In genomic region chr11:23762635-23763034, GRCm38 (mm10) we compare ENCODE assay signal across 22 mouse cellular contexts. TPM values are rescaled to one million over a fixed set of nuclear protein-coding genes. Genes with fewer than 3 reads are reported as not detected.
DNase-seq lines count a peak whose midpoint lies in the region; ATAC-seq and TF ChIP-seq lines count a peak whose summit lies in the region.
"Had no signal": no experiment of that assay in that cellular context is flagged by ENCODE, and none has a peak within 500 bp of the region (broad histone marks: within the 10 kb centered on the region; RNA-seq: fewer than 3 reads in every experiment).

No protein-coding gene starts in this region.

- peak; percentile 39 to 49; a peak in 2 of 4 replicates for ATAC-seq in hematopoietic stem cell, adult 5-6 weeks (replicated peaks in 1 of 2; ENCODE audit: insufficient read depth in 1 of 2, low FRiP score in 2 of 2, low TSS enrichment in 1 of 2, low read depth in 1 of 2, poor library complexity in 2 of 2, severe bottlenecking in 2 of 2)
- ATAC-seq in monocyte, adult 5-6 weeks (replicated peaks; ENCODE audit: insufficient number of reproducible peaks, low FRiP score, low TSS enrichment, poor library complexity, severe bottlenecking), result peak; percentile 70; the same call in 1 of the 2 replicates
- no peak for ATAC-seq in CD4-positive, CD25-positive, alpha-beta regulatory T cell, adult 4 months
- ATAC-seq in activated CD4-positive, CD25-positive, alpha-beta regulatory T cell, adult 4 months, result no peak
- ATAC-seq: forebrain, embryonic 13.5 days; forebrain, embryonic 16.5 days had no signal

- no peaks in the 10 kb centered on the region for H3K9me3 ChIP-seq in limb, embryonic 10.5 days (replicated peaks)
- H3K9me3 ChIP-seq: forebrain, embryonic 10.5 days; forebrain, embryonic 13.5 days; G1E had no signal

- no peaks in the 10 kb centered on the region for H3K36me3 ChIP-seq in limb, embryonic 10.5 days
- H3K36me3 ChIP-seq: forebrain, embryonic 10.5 days; G1E had no signal

- H3K27me3 ChIP-seq in limb, embryonic 10.5 days (ENCODE audit: low read depth, poor library complexity, severe bottlenecking), result no peaks in the 10 kb centered on the region
- H3K27me3 ChIP-seq: forebrain, embryonic 13.5 days had no signal

- H3K27ac ChIP-seq in bone marrow macrophage, adult 2 months (ENCODE audit: insufficient read depth, low read depth, low read length), result peak overlapping the region; percentile 60
- no peak overlapping the region for H3K27ac ChIP-seq in limb, embryonic 10.5 days
- H3K27ac ChIP-seq: forebrain, embryonic 10.5 days; forebrain, embryonic 13.5 days; hindbrain, embryonic 14.5 days had no signal

- no peak for DNase-seq in limb, embryonic 10.5 days (ENCODE audit: low spot score)
- DNase-seq: adrenal gland, postnatal 10 days; adrenal gland, postnatal 36 days; cerebellum, adult 11 months; cerebellum, adult 2 months; cerebellum, adult 9-11 months; cerebellum, postnatal 25 days; gastrocnemius, postnatal 10 days; gastrocnemius, postnatal 36 days; heart, adult 11 months; heart, postnatal 36 days; kidney, adult 11 months had no signal

- peaks cover 18% of the 10 kb centered on the region for H3K4me1 ChIP-seq in bone marrow macrophage, adult 2 months (ENCODE audit: control insufficient read depth, insufficient read depth, low read length)
- no peaks in the 10 kb centered on the region for H3K4me1 ChIP-seq in limb, embryonic 10.5 days
- H3K4me1 ChIP-seq: forebrain, embryonic 10.5 days; forebrain, embryonic 13.5 days had no signal

- H3K4me3 ChIP-seq in bone marrow macrophage, adult 2 months (ENCODE audit: insufficient read depth, low read length), result no peak overlapping the region
- no peak overlapping the region for H3K4me3 ChIP-seq in limb, embryonic 10.5 days
- H3K4me3 ChIP-seq: forebrain, embryonic 10.5 days; forebrain, embryonic 13.5 days had no signal

- TF ChIP-seq CTCF in bone marrow macrophage, adult 2 months (IDR thresholded peaks at IDR 0.05; ENCODE audit: low read depth, low read length), result no peak

- WGBS in limb, embryonic 10.5 days, result 89% methylated on average over 2 of the region's 2 CpGs

- no peak for TF ChIP-seq POLR2A in bone marrow macrophage, adult 2 months (IDR thresholded peaks at IDR 0.05; ENCODE audit: borderline replicate concordance, low read depth, low read length)

RNA-seq across cellular contexts. Expression of gene Rel, which starts 8.1 kb away (rescaled TPM):
- polyA plus RNA-seq in bone marrow macrophage, adult 2 months (2012; ENCODE audit: insufficient read depth, insufficient read length, missing spikeins), result 26.6 and 26.7 TPM in 2 replicates
- total RNA-seq in hematopoietic stem cell, adult 5-6 weeks (2017), result 18.4 and 25.6 TPM in 2 replicates
- total RNA-seq in monocyte, adult 5-6 weeks (2017), result 66.8 to 77.1 TPM (median 69.6 TPM) in 3 replicates
- 0.94 and 0.96 TPM in 2 replicates for polyA plus RNA-seq in limb, embryonic 10.5 days (2016; fragmentation: Nextera tagmentation; extraction: Ambion mirVana)
- polyA plus RNA-seq in CD4-positive, CD25-positive, alpha-beta regulatory T cell, adult 4 months (2017; shearing (Covaris generic)), result 10 to 100 TPM; 24.2 to 25.8 TPM
- polyA plus RNA-seq in activated CD4-positive, CD25-positive, alpha-beta regulatory T cell, adult 4 months (2017; shearing (Covaris generic)), result 10 to 100 TPM; 19.5 to 23.8 TPM

Comparison
In these comparisons a context has a peak if more than half of its experiments do, and no peak if none do; other contexts are left out.
1. ATAC-seq: peak in hematopoietic stem cell, adult 5-6 weeks (2 of 2) and monocyte, adult 5-6 weeks (single experiment); none in CD4-positive, CD25-positive, alpha-beta regulatory T cell, adult 4 months (single experiment) and activated CD4-positive, CD25-positive, alpha-beta regulatory T cell, adult 4 months (single experiment).
2. RNA of gene Rel, which starts 8.1 kb away (polyA plus RNA-seq): 26.6 to 26.7 TPM in bone marrow macrophage, adult 2 months, 24.2 to 25.8 TPM in CD4-positive, CD25-positive, alpha-beta regulatory T cell, adult 4 months and 19.5 to 23.8 TPM in activated CD4-positive, CD25-positive, alpha-beta regulatory T cell, adult 4 months; 0.94 to 0.96 TPM in limb, embryonic 10.5 days; every median in the first group is over 10 times any median in the second.